Mouse (Mus musculus) liver, embryonic 16.5 days (tissue): ENCODE measurements around the gene Smim10l2a. TPM values are rescaled to one million over a fixed set of nuclear protein-coding genes. Genes with fewer than 3 reads are reported as not detected.
"Not testable (repeated sequence)": the region's sequence is repeated elsewhere in the genome, so short reads cannot be mapped to it uniquely, and the experiment has no call there.

ENCODE experiments used
- ATAC-seq: fragments of 200-750 bp; cut with Nextera tagmentation; 2 replicates; pipeline ENCODE4 v1.8.0; 2017; ENCODE audit warnings: low read depth, mild to moderate bottlenecking, moderate number of reproducible peaks, moderate library complexity
- H3K27ac ChIP-seq: fragments of 300-500 bp; sonication (generic); 2 replicates; pipeline ENCODE4 v1.5.1; 2014; ENCODE audit warnings: mild to moderate bottlenecking, low read length
- H3K27me3 ChIP-seq: fragments of 300-500 bp; sonication (generic); 2 replicates; pipeline ENCODE4 v1.6.1; 2014; ENCODE audit warnings: low read depth, low read length, mixed read lengths; ENCODE audit not compliant: control insufficient read depth, insufficient read depth
- H3K36me3 ChIP-seq: fragments of 300-500 bp; sonication (generic); 2 replicates; pipeline ENCODE4 v1.6.1; 2014; ENCODE audit warnings: mild to moderate bottlenecking; ENCODE audit not compliant: control insufficient read depth, insufficient read depth
- H3K4me1 ChIP-seq: fragments of 300-500 bp; sonication (generic); 2 replicates; pipeline ENCODE4 v1.6.1; 2014; ENCODE audit warnings: low read depth, low read length, mixed read lengths; ENCODE audit not compliant: control insufficient read depth
- H3K4me2 ChIP-seq: fragments of 300-500 bp; sonication (generic); 2 replicates; pipeline ENCODE4 v1.6.1; 2014; ENCODE audit warnings: low read depth, low read length, mixed read lengths
- H3K4me3 ChIP-seq: fragments of 300-500 bp; sonication (generic); 2 replicates; pipeline ENCODE4 v1.5.1; 2014; ENCODE audit warnings: low read depth, mild to moderate bottlenecking, low read length
- H3K9ac ChIP-seq: fragments of 300-500 bp; sonication (generic); 2 replicates; pipeline ENCODE4 v1.6.1; 2014; ENCODE audit warnings: low read depth, low read length
- H3K9me3 ChIP-seq: fragments of 300-500 bp; sonication (generic); replicated peaks from 2 replicates; pipeline ENCODE4 v1.6.1; 2016; ENCODE audit warnings: low read length; ENCODE audit not compliant: control insufficient read depth
- WGBS: fragments of 180-500 bp; shearing (Covaris S2); extraction: QIAGEN DNeasy Blood & Tissue Kit; methylation state at CpG from one replicate; pipeline ENCODE4 v1.1.7; 2014; ENCODE audit not compliant: insufficient replicate concordance; 5-methylcytosine and 5-hydroxymethylcytosine counted together
- polyA plus RNA-seq: library from polyadenylated mRNA; unstranded; fragments of >200 nt; fragmentation: Nextera tagmentation; extraction: Ambion mirVana; gene quantifications from 2 replicates; pipeline ENCODE4 v1.2.1, GENCODE M21; 2015

The Smim10l2a gene
- polyA plus RNA-seq = 0.32 and 0.45 TPM in 2 replicates

DNA sequence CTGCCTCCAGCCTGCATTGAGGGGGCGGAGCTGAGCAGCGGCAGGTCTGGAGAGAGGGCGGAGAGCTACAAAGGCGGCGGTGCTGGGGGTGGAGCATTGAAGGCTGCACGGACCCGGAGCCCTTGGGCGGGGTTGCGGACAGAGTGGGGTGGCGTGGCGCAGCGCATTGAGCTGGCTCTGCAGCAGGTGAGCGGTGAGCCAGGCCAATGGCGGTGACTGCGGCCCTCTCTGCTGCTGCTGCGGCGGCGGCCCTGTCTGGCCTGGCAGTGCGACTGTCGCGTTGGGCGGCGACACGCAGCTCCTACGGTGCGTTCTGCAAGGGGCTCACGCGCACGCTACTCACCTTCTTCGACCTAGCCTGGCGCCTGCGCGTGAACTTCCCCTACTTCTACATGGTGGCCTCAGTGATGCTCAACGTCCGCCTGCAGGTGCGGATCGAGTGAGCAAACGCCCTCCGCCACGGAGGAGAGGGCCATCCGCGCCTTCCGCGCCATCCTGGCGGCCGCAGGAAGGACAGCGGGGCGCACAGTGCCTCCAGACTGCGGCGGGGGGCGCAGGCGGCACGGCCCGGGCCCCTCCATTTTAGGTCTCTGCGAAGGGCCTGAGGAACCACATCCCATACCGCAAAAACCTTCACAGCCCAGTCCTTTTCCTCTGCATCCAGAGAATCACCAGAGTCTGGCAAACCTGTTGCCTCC lies at the start of gene Smim10l2a:
TSS of gene Smim10l2a (plus strand) at position 156 of the 698 bp plus-strand sequence.
- H3K27ac ChIP-seq, H3K4me1 ChIP-seq, H3K9ac ChIP-seq, H3K36me3 ChIP-seq, H3K27me3 ChIP-seq, H3K9me3 ChIP-seq: not testable (repeated sequence)
- 16% methylated on average over 50 of the region's 56 CpGs for WGBS
- ATAC-seq = peak; percentile 84
- H3K4me3 ChIP-seq = peak within 1 kb of the TSS; percentile 46
- H3K4me2 ChIP-seq = peak within 1 kb of the TSS; percentile 54

- no peaks in the 10 kb centered on the region for H3K27me3 ChIP-seq
- no peaks in the 10 kb centered on the region for H3K4me1 ChIP-seq
- H3K27ac ChIP-seq = no peak overlapping the region
- no peak overlapping the region for H3K4me3 ChIP-seq
- H3K9ac ChIP-seq = no peak overlapping the region
- no peak for ATAC-seq
- no peaks in the 10 kb centered on the region for H3K36me3 ChIP-seq
- WGBS = 44% methylated on average over 3 of the region's 3 CpGs
- H3K4me2 ChIP-seq = no peak overlapping the region
- H3K9me3 ChIP-seq = no peaks in the 10 kb centered on the region
Measured at GRCm38 (mm10) chrX:56332046-56332445, 42.3 kb upstream of the Smim10l2a start.

GRCm38 (mm10) chrX:56340305-56340704 lies 34.1 kb upstream of the Smim10l2a start:
- no peak overlapping the region for H3K4me3 ChIP-seq
- no peaks in the 10 kb centered on the region for H3K36me3 ChIP-seq
- H3K27me3 ChIP-seq = no peaks in the 10 kb centered on the region
- H3K9me3 ChIP-seq = no peaks in the 10 kb centered on the region
- H3K4me1 ChIP-seq = no peaks in the 10 kb centered on the region
- no peak overlapping the region for H3K9ac ChIP-seq
- H3K27ac ChIP-seq = no peak overlapping the region
- no peak overlapping the region for H3K4me2 ChIP-seq
- ATAC-seq = no peak

DNA sequence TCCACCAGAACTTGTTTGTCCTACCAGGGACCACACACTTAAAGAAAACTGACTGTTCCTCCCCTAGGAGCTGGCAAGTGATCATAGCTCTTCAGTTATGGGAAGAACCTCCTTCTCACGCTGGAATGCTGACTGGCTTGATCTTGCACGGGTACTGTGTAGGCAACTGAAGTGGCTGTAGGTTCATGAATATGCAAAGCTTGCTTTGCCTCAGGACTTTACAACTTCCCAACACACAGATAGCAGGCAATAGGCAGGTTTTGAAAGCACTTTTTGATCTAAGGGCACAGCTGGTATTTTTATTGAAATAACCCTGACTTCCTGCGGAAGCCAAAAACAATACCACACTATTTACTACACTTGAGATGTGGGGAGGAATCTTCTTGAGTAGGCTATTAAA lies 31.5 kb upstream of the Smim10l2a start:
- Histone ChIP-seq H3K36me3 (no peaks in the 10 kb centered on the region), H3K4me2 (no peak overlapping the region), H3K27me3 (no peaks in the 10 kb centered on the region), H3K9ac (no peak overlapping the region), H3K27ac (no peak overlapping the region), H3K4me3 (no peak overlapping the region), H3K4me1 (no peaks in the 10 kb centered on the region), H3K9me3 (no peaks in the 10 kb centered on the region)
- no peak for ATAC-seq
- 67% methylated on average over 3 of the region's 3 CpGs for WGBS

GRCm38 (mm10) chrX:56346176-56346931 lies 28.0 kb upstream of the Smim10l2a start, which contains the start of gene Zfp449:
Gene Zfp449 (plus strand): TSS chrX:56346400.
- H3K36me3 ChIP-seq = no peaks in the 10 kb centered on the region
- peak; percentile 88 for ATAC-seq
- peak within 1 kb of the TSS; percentile 64 for H3K4me3 ChIP-seq
- no peak within 1 kb of the TSS for H3K27ac ChIP-seq
- H3K9me3 ChIP-seq = no peaks in the 10 kb centered on the region
- no peaks in the 10 kb centered on the region for H3K27me3 ChIP-seq
- 12% methylated on average over 39 of the region's 39 CpGs for WGBS
- no peaks in the 10 kb centered on the region for H3K4me1 ChIP-seq
- H3K9ac ChIP-seq = peak within 1 kb of the TSS; percentile 58
- peak within 1 kb of the TSS; percentile 62 for H3K4me2 ChIP-seq

- peak overlapping the region; percentile 58; the same call in 1 of the 2 replicates for H3K9ac ChIP-seq
- H3K4me1 ChIP-seq = no peaks in the 10 kb centered on the region
- WGBS = 56% methylated on average over 8 of the region's 8 CpGs
- ATAC-seq = no peak
- no peaks in the 10 kb centered on the region for H3K36me3 ChIP-seq
- peak overlapping the region; percentile 64 for H3K4me3 ChIP-seq
- H3K9me3 ChIP-seq = no peaks in the 10 kb centered on the region
- no peaks in the 10 kb centered on the region for H3K27me3 ChIP-seq
- peak overlapping the region; percentile 62 for H3K4me2 ChIP-seq
- H3K27ac ChIP-seq = no peak overlapping the region
Measured at GRCm38 (mm10) chrX:56346932-56347253, 27.5 kb upstream of the Smim10l2a start.

DNA sequence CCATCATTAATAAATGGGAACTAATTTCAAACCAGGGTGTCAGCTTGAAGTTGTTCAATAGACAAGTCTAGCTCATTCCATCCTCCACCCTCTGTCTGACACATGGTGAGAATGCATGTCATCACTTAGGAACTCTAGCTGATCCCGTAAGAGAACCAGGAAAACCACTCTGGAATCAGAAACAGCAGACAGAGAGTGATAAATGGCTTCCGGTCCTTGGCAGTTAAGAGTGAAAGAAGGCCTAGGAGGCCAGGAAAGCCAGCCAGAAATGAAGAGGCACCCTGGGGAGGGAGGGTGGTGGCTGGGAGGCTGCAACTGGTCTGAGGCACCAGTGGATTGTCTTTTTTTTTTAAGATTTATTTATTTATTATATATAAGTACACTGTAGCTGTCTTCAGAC lies 6.5 kb downstream of the Smim10l2a start:
- Histone ChIP-seq H3K27me3 (no peaks in the 10 kb centered on the region), H3K27ac (no peak overlapping the region), H3K9me3 (no peaks in the 10 kb centered on the region), H3K4me1 (no peaks in the 10 kb centered on the region), H3K9ac (no peak overlapping the region), H3K36me3 (no peaks in the 10 kb centered on the region), H3K4me3 (no peak overlapping the region), H3K4me2 (no peak overlapping the region)
- WGBS = 51% methylated on average over 2 of the region's 2 CpGs
- no peak for ATAC-seq

GRCm38 (mm10) chrX:56384142-56384541 lies 9.8 kb downstream of the Smim10l2a start:
- Histone ChIP-seq H3K9ac (no peak overlapping the region), H3K4me1 (no peaks in the 10 kb centered on the region), H3K27me3 (no peaks in the 10 kb centered on the region), H3K9me3 (no peaks in the 10 kb centered on the region), H3K27ac (no peak overlapping the region), H3K4me2 (no peak overlapping the region), H3K4me3 (no peak overlapping the region), H3K36me3 (no peaks in the 10 kb centered on the region)
- no peak for ATAC-seq
- WGBS = 52% methylated on average over 2 of the region's 2 CpGs

DNA sequence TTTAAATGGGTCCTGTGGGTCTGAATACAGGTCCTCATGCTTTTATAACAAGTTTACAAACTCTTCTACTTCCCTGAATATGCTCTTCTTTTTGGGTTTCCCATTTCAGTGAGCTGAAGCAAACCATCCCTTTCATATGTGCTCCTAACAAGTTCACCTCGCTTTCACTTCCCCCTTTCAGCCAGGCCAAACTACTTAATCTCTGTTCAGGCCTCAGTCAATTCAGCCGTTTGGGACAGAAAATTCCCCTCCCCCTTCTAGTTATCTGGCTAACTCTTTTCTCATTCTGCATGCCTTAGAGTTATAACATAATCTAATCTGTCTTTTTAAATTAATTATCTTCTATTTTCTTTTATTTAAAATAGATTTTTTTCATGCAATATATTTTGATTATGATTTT lies 30.3 kb downstream of the Smim10l2a start:
- H3K9ac ChIP-seq = no peak overlapping the region
- no peak for ATAC-seq
- no peak overlapping the region for H3K4me2 ChIP-seq
- H3K4me3 ChIP-seq = no peak overlapping the region
- H3K4me1 ChIP-seq = no peaks in the 10 kb centered on the region
- no peak overlapping the region for H3K27ac ChIP-seq
- H3K9me3 ChIP-seq = no peaks in the 10 kb centered on the region
- 7% methylated on average over 2 of the region's 2 CpGs for WGBS
- H3K36me3 ChIP-seq = no peaks in the 10 kb centered on the region
- no peaks in the 10 kb centered on the region for H3K27me3 ChIP-seq
